Mouse (Mus musculus) T-helper 1 cell (primary cell): ENCODE measurements around the gene Fam135a.
"Not testable (repeated sequence)": the region's sequence is repeated elsewhere in the genome, so short reads cannot be mapped to it uniquely, and the experiment has no call there.

Source experiments
- in situ Hi-C: fragments of 300-600 bp; cut with MboI, MseI; formaldehyde crosslinking; loops from one replicate; pipeline ENCODE4 v1.15.1; 2025; ENCODE audit warnings: high pct_unique_total_duplicates

The Fam135a gene

GRCm38 (mm10) chr1:24068830-24069229 lies 31.3 kb downstream of the Fam135a start:
- in situ Hi-C loops: no loop called here

- in situ Hi-C loops: no loop called here
Observed at GRCm38 (mm10) chr1:24066706-24067105, 33.4 kb downstream of the Fam135a start.

DNA sequence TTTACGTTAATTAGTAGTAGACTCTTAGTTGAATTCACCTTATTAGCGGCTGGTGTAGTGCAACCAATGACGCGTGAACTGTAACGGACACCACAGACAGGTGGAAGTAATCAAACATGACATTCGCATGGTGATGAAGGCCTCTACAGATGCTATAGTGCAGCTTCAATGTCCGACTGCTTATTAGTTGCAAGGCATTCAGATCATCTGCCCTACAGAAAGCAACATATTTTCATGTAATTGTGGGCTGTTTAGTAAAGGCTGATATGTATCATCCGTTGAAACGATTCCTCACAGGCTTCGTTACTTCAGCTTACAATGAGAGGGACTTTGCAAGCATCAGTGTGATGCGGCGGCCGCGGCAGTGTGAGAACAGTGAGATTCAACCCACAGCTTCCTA lies 44.4 kb downstream of the Fam135a start:
- in situ Hi-C loops: no loop called here

GRCm38 (mm10) chr1:24046730-24047510 lies 53.2 kb downstream of the Fam135a start:
- in situ Hi-C loops: no loop called here

DNA sequence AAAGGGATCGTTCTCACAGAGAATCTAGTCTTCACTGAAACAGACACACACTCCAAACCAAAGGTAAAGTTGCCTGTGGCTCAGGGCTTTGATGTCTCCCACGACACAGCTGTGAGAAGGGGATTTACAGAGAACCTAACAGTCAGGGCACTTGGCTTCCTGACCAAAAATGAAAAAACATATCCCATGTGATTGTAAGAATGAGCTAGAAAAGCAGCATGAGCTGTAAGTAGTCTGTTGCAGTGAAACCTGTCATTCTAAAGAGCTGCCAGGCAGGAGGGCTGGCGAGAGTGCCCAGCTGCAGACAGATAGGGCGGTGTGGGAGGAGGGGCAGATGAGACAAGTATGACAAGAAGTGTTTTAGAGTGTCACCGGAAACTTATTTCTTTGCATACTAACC lies 54.5 kb downstream of the Fam135a start:
- in situ Hi-C loops: no loop called here

- in situ Hi-C loops: no loop called here
Observed at GRCm38 (mm10) chr1:24043007-24043406, 57.1 kb downstream of the Fam135a start.

DNA sequence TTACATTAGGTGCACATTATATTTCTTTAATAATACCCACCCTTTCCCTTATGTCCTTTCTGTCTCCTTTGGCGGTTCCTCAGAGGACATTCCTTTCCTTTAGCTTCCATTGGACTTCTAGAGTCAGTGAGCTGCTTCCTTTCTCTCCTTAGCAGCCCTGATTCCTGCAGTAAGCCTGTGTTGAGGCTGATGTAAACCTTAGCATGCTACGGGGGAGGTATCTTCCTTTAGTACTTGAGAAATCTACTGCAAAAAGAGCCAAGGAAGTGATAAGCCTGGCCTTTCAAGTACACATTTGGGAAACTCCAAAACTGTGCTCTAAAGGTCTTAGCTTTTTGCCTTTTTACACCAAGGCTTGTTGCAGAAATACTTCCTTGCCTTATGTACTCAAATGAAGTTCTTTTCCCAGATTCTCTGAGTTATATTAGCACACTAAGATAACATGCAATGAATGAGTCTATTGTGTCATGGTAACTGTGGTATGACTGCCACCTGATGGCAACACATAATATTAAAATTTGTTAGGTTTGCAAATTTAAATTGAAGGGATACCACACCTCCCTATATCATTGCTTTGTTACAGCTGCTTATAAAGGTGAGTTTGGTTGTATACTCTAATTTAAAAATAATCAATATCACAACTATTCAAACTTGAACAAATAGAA lies 66.2 kb downstream of the Fam135a start:
- in situ Hi-C loops: loop anchor here (5.0 kb wide), 1 partner anchor 207 kb away; no protein-coding TSS in a partner anchor

- in situ Hi-C loops: loop anchor here (10.0 kb wide), 1 partner anchor 626 kb away; no protein-coding TSS in a partner anchor
Observed at GRCm38 (mm10) chr1:24010821-24011220, 89.3 kb downstream of the Fam135a start.

DNA sequence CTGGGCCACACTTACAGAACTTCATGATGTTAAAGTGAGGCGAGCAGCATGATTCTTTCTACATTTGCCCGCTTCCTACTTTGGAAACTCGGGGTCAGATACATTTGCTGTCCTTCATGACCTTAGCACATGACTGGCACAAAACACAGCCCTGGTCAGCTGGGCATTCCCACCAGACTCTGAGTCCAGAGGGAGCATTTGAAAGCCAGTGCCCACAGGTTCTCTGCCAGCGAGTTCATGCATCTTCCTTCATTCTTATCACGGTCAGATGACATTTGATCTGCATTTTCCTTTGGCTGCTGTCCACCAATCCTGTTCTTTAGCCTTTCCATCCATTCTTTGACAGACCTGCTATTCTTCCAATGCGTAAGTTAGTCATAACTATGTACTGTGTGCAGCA lies 90.1 kb downstream of the Fam135a start:
- in situ Hi-C loops: loop anchor here (10.0 kb wide), 1 partner anchor 625 kb away; no protein-coding TSS in a partner anchor

DNA sequence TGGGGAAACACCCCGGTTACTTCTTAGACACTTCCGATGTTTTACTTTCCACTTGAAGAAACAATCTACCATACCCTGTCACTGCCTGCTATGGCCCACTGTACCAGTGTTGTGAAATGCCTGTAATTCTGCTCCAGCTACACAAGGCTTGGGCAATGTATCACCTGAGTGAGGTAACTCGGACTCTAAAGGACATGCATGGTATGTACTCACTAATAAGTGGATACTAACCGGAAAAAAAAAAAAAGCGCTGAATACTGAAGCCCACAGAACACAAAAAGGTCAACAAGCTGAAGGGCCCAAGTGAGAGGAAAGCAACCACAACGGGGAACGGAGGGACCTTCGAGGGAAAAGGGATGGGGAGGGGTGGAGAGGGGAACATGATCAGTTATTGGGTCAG lies 92.5 kb downstream of the Fam135a start:
- in situ Hi-C loops: loop anchor here (5.0 kb wide), 1 partner anchor 85 kb away; the partner anchor contains the start of gene Smap1

DNA sequence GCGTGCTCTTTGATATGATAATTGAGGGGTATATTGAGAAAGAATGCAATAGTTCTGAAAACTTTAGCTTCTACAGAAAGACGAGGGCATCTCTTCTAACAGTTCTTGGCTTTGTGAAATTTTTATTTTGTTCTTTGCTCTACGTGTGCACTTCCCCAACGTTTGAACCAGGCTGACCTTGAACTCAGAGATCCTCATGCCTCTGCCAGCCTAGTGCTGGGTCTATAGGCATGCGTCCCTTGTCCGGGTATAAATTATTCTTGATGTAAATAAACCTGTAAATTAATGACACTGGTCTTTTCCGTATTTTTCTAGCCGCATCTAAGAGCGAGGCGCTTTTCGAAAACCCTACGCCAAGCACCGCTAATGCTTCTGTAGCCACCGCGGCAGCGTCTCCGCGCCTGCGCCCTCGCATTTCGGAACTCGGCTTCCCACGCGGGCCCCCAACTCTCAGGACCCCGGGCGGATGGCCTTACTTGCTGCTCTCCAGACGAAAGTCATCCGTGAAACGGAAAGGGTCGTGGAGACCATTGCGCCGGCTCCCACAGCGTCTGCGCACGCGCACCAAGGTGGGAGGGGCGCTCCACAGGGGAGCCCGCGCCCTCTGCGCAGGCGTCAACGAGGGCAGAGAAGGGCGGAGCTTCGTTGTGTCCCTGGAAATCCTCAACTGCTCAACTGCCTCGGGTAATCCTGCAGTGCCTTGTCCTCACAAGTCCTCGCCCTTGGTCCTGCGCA lies 94.9 kb downstream of the Fam135a start, which contains the start of gene Sdhaf4:
Gene Sdhaf4, minus strand, starts transcription at position 587 of the 735 bp plus-strand sequence.
- in situ Hi-C loops: loop anchor here (5.0 kb wide), 1 partner anchor 83 kb away; the partner anchor contains the start of gene Smap1

GRCm38 (mm10) chr1:23999318-23999717 lies 100.8 kb downstream of the Fam135a start:
- in situ Hi-C loops: no loop called here

DNA sequence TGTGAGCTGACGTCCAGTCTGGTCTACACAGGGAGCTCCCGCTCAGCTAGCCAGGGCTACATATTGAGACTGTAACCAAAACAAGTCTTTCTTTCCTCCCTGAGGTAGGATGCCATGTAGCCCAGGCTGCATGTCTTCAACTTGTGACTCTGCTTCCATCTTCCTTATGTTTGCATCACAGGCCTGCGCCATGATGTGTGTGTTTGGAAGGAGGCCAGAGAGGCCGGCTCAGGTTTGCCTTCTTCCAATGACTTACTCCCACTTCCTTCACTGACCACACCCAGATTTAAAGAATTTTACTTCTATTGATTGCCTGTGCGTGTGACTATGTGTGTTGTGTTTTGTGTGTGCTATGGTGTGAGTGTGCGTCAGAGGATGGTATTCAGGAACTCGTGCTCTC lies 101.3 kb downstream of the Fam135a start:
- in situ Hi-C loops: no loop called here

- in situ Hi-C loops: no loop called here
Observed at GRCm38 (mm10) chr1:23998120-23998810, 101.9 kb downstream of the Fam135a start.

GRCm38 (mm10) chr1:23997493-23997892 lies 102.6 kb downstream of the Fam135a start:
- in situ Hi-C loops: no loop called here

- in situ Hi-C loops: no loop called here
Observed at GRCm38 (mm10) chr1:23995420-23995819, 104.7 kb downstream of the Fam135a start.

DNA sequence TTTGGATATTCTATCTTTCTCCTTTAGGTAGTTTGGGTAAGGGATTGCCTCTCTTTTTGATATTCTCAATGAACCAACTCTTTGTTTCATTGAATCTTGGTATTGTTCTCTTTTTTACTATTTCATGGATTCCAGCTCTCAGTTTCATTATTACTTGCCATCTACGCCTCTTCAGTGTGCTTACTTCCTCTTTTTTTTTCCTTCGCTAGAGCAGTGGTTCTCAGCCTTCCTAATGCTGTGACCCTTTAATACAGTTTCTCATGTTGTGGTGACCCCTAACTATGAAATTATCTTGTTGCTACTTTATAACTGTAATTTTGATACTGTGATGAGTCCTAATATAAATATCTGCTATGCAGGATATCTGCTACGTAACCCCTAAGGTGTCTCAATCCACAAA lies 117.0 kb downstream of the Fam135a start:
- in situ Hi-C loops: no loop called here

- in situ Hi-C loops: no loop called here
Observed at GRCm38 (mm10) chr1:23978281-23978680, 121.9 kb downstream of the Fam135a start.

- in situ Hi-C loops: not testable (repeated sequence)
Observed at GRCm38 (mm10) chr1:23971159-23971558, 129.0 kb downstream of the Fam135a start.

- in situ Hi-C loops: no loop called here
Observed at GRCm38 (mm10) chr1:23968027-23968725, 132.0 kb downstream of the Fam135a start.

DNA sequence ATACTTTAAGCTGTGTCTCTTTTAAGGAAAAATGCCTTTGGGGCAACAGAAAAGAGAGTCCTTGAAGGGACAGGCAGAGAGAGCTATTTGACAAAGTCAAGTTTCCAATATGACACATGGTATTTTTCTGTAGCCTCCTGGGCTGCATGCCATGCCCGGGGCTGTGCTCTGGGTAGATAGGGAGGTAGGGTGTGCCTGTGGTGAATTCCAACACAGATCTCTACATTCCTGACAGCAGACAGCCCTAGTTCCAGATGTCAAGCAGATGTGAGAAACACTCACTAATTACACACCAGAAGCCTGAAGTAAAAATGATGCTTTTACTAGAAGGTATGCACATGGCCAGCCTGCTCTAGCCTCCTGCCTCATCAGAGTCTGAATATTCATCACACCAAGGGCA lies 133.9 kb downstream of the Fam135a start:
- in situ Hi-C loops: no loop called here
